Mouse (Mus musculus): ENCODE results near the gene Atp1b1.

GRCm38 (mm10) chr1:164470985-164471384 is 12.8 kb upstream of the Atp1b1 start:
- no peak for TF ChIP-seq TAL1 (IDR thresholded peaks at IDR 0.05; ENCODE audit: low read length)
- TF ChIP-seq GATA1 (IDR thresholded peaks at IDR 0.05; ENCODE audit: low read length) = no peak
